Mouse (Mus musculus) midbrain, embryonic 11.5 days (tissue): ENCODE measurements around the gene Med26. TPM values are rescaled to one million over a fixed set of nuclear protein-coding genes. Genes with fewer than 3 reads are reported as not detected.

Experiments
- ATAC-seq: fragments of 200-750 bp; cut with Nextera tagmentation; 2 replicates; pipeline ENCODE4 v1.8.0; 2017; ENCODE audit warnings: moderate TSS enrichment, moderate library complexity; ENCODE audit not compliant: low FRiP score
- DNase-seq: peaks from one replicate; pipeline ENCODE4 v3.0.0; 2015; ENCODE audit warnings: low spot score; ENCODE audit errors: missing footprints
- H3K27ac ChIP-seq: fragments of 300-500 bp; sonication (generic); 2 replicates; pipeline ENCODE4 v1.5.1; 2014; ENCODE audit warnings: low read depth, low read length
- H3K27me3 ChIP-seq: fragments of 300-500 bp; sonication (generic); 2 replicates; pipeline ENCODE4 v1.6.1; 2014; ENCODE audit warnings: mild to moderate bottlenecking, low read length, moderate library complexity, mixed read lengths; ENCODE audit not compliant: control insufficient read depth, insufficient read depth
- H3K36me3 ChIP-seq: fragments of 300-500 bp; sonication (generic); 2 replicates; pipeline ENCODE4 v1.6.1; 2014; ENCODE audit warnings: mild to moderate bottlenecking, low read length, moderate library complexity, mixed read lengths; ENCODE audit not compliant: control insufficient read depth, insufficient read depth
- H3K4me1 ChIP-seq: fragments of 300-500 bp; sonication (generic); 2 replicates; pipeline ENCODE4 v1.6.1; 2014; ENCODE audit warnings: low read length; ENCODE audit not compliant: control insufficient read depth, insufficient read depth
- H3K4me2 ChIP-seq: fragments of 300-500 bp; sonication (generic); 2 replicates; pipeline ENCODE4 v1.6.1; 2014; ENCODE audit warnings: mild to moderate bottlenecking, moderate library complexity
- H3K4me3 ChIP-seq: fragments of 300-500 bp; sonication (generic); 2 replicates; pipeline ENCODE4 v1.5.1; 2014; ENCODE audit warnings: low read depth, low read length
- H3K9ac ChIP-seq: fragments of 300-500 bp; sonication (generic); 2 replicates; pipeline ENCODE4 v1.6.1; 2014; ENCODE audit warnings: low read length
- H3K9me3 ChIP-seq: fragments of 300-500 bp; sonication (generic); 2 replicates; pipeline ENCODE4 v1.6.1; 2016; ENCODE audit warnings: low read length; ENCODE audit not compliant: control insufficient read depth
- WGBS: fragments of 180-500 bp; shearing (Covaris S2); extraction: QIAGEN DNeasy Blood & Tissue Kit; methylation state at CpG from one replicate; pipeline ENCODE4 v1.1.7; 2014; 5-methylcytosine and 5-hydroxymethylcytosine counted together
- polyA plus RNA-seq: library from polyadenylated mRNA; unstranded; fragments of >200 nt; fragmentation: Nextera tagmentation; extraction: Ambion mirVana; gene quantifications from 2 replicates; pipeline ENCODE4 v1.2.1, GENCODE M21; 2014

The Med26 gene
- polyA plus RNA-seq, 1 experiment from 2014 or later = 13.6 TPM

DNA sequence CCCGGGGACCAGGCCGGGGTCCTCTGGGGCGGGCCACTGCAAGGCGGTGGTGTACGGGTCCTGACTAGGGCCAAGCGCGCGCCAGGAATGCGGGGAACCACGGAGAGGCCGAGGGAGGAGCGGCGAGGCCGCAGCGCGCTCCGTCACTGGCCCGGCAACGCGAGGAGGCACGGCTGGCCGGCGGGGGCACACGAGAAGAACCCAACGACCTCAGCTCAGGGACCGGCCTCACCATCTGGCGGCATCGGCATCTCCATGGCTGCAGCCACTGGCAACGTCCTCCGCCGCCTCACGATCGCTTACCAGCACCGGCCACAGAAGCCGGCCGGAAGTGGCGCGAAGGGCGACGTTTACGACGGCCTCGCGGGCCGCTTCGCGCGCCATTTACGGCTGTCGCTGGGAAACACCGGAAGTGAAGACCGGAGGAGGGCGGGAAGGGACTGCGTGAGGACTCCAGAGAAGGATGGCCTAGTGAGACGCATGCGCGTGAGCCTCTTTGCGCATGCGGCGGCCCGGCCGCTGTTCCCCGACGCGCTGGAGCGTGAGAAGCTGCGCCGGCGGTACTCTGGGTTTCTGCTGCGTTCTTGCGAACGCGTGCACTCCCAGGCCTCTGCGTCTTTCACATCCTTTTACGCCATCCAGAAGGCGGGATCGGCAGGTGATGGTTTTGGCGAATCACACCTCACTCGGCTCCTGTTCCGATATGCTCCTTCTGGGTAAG is 73.1 kb downstream of the Med26 start, which contains the start of gene Cherp:
Cherp (minus strand) TSS at position 401 of the 721 bp plus-strand sequence.
- peak within 1 kb of the TSS; percentile 74 for H3K27ac ChIP-seq
- H3K36me3 ChIP-seq = peaks cover 17% of the 10 kb centered on the region
- no peaks in the 10 kb centered on the region for H3K9me3 ChIP-seq
- peak within 1 kb of the TSS; percentile 90 for H3K4me3 ChIP-seq
- ATAC-seq (peak; percentile 96), DNase-seq (peak; percentile 99)
- H3K4me2 ChIP-seq = peak within 1 kb of the TSS; percentile 98
- H3K9ac ChIP-seq = peak within 1 kb of the TSS; percentile 85
- WGBS = under 1% methylated on average over 79 of the region's 80 CpGs
- H3K4me1 ChIP-seq = peaks cover 9% of the 10 kb centered on the region
- no peaks in the 10 kb centered on the region for H3K27me3 ChIP-seq

DNA sequence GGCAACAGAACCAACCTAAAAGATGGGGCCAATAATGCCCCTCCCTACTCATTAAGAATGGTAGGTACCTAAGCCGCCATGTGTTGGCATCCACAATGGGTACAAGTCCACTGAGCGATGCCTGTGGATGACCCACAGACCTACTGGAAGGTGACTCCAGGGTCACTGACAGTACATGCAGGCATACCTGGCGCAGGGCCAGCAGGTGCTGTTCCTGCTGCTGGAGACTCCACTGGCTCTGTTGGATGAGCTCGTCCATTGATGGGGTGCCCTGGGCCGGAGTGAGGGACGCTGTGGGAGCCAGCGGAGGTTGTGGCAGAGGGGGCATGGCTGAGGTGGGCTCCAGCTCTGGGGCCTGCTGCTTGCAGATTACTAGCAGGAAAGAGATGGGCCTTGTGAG is 77.4 kb downstream of the Med26 start:
- DNase-seq (no peak), ATAC-seq (no peak)
- 94% methylated on average over 7 of the region's 7 CpGs for WGBS
- no peak overlapping the region for H3K9ac ChIP-seq
- H3K4me3 ChIP-seq = no peak overlapping the region
- H3K4me2 ChIP-seq = no peak overlapping the region
- H3K27me3 ChIP-seq = no peaks in the 10 kb centered on the region
- H3K36me3 ChIP-seq = peaks cover 50% of the 10 kb centered on the region
- no peak overlapping the region for H3K27ac ChIP-seq
- H3K9me3 ChIP-seq = no peaks in the 10 kb centered on the region
- peaks cover 3% of the 10 kb centered on the region for H3K4me1 ChIP-seq

DNA sequence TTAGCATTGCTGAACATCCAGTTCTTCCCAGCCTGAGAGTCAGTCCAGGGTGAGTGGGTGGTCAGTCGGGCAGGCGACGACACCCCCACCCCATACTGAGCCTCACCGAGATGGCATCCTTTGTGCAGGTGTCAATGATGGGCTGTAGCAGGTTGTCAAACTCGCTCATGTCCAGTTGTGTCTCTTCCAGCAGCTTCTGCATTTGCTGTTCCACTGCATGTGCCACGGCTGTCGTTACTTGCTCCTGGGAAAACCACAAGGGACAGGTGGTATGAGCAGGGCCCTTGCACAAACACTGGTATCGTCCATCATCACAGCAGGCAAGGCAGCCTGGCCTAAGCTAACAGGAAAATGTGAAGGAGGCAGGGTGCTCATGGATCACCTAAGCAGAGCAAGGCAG is 78.1 kb downstream of the Med26 start:
- Histone ChIP-seq H3K27ac (no peak overlapping the region), H3K36me3 (peaks cover 57% of the 10 kb centered on the region), H3K9ac (no peak overlapping the region), H3K4me2 (no peak overlapping the region), H3K4me1 (peaks cover 3% of the 10 kb centered on the region), H3K4me3 (no peak overlapping the region), H3K27me3 (no peaks in the 10 kb centered on the region), H3K9me3 (no peaks in the 10 kb centered on the region)
- DNase-seq (no peak), ATAC-seq (no peak)
- WGBS = 95% methylated on average over 8 of the region's 8 CpGs

- Histone ChIP-seq H3K9ac (no peak overlapping the region), H3K4me3 (no peak overlapping the region), H3K9me3 (no peaks in the 10 kb centered on the region), H3K4me1 (peaks cover 2% of the 10 kb centered on the region), H3K27ac (no peak overlapping the region), H3K4me2 (no peak overlapping the region), H3K27me3 (no peaks in the 10 kb centered on the region), H3K36me3 (peaks cover 63% of the 10 kb centered on the region)
- no peak for DNase-seq
- no peak for ATAC-seq
- 88% methylated on average over 2 of the region's 2 CpGs for WGBS
These were observed 78.8 kb downstream of the Med26 start for GRCm38 (mm10) chr8:72469243-72469642.

DNA sequence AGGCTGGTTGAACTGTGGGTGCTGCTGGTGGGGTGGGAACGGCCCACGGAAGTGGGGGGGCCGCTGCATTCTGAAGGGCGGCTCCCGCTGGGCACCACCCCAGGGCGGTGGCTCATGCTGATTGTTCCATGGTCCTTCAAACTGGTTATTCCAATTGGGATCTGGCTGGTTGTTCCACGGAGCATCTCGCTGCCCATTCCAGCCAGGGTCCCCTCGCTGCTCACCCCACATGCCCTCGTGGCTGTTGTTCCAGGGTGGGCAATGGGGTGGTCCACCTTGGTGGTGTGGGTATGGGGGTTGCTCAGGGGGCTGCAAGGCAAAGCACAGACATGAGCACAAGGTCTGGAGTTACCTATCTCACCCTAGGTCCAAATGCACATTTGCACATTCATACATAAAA is 83.9 kb downstream of the Med26 start:
- no peaks in the 10 kb centered on the region for H3K27me3 ChIP-seq
- H3K9me3 ChIP-seq = no peaks in the 10 kb centered on the region
- no peak overlapping the region for H3K4me2 ChIP-seq
- WGBS = over 99% methylated on average over 10 of the region's 10 CpGs
- no peaks in the 10 kb centered on the region for H3K4me1 ChIP-seq
- peak; percentile 51 for DNase-seq
- no peak overlapping the region for H3K9ac ChIP-seq
- no peak overlapping the region for H3K4me3 ChIP-seq
- ATAC-seq = no peak
- H3K36me3 ChIP-seq = peaks cover 82% of the 10 kb centered on the region
- H3K27ac ChIP-seq = no peak overlapping the region

DNA sequence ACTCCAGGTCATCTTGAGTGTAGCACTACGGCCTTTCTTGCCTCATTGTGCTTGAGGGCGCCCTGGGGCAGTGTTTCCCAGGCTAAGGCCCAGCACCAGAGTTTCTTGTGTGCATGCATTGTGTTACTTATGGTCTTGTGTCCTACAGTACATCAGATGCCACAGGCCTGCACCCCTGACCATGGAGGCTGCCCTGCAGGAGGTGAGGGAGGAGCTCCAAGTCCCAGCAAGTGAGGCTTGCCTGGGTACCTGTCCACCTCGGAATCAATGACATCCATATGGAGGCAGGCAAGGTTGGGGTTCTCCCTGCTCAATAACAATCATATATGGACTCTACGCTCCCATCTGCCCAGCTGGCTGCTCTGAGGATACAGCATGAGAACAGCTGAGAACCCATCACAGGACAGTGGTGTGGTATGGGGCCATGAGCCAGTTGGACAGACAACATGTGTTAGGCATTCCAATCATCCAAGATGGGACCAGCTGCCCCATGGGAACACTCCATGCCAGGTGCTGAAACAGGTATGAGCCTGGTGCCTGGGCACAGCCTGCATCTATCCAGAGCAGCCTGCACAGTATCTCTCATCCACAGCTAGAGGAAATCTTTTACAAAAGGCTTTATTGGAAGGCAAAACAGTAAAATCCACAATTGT is 88.1 kb downstream of the Med26 start:
- Histone ChIP-seq H3K4me3 (no peak overlapping the region), H3K9me3 (no peaks in the 10 kb centered on the region), H3K9ac (no peak overlapping the region), H3K4me2 (no peak overlapping the region), H3K27me3 (no peaks in the 10 kb centered on the region), H3K36me3 (peaks cover 48% of the 10 kb centered on the region), H3K27ac (no peak overlapping the region), H3K4me1 (no peaks in the 10 kb centered on the region)
- ATAC-seq (no peak), DNase-seq (no peak)
- WGBS = 96% methylated on average over 4 of the region's 4 CpGs

DNA sequence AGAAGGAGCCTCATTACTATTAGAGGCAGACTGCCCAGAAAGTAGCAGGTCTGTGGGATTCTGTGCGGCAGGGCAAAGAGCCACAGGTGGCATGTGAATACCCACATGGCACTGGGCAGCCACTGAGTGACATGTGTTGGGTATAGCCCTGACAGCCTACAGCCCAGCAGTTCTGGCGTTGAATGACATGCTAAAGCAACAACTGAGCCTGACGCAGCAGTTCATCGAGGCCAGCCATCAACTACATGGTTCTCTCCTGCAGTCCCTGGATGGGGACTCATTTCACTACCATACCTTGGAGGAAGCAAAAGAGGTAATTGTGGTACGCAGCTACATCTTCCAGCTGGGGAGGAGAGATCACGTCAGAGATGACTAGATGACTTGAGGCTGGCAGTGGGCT is 89.6 kb downstream of the Med26 start:
- H3K9ac ChIP-seq = no peak overlapping the region
- H3K4me1 ChIP-seq = no peaks in the 10 kb centered on the region
- no peak overlapping the region for H3K27ac ChIP-seq
- no peak overlapping the region for H3K4me2 ChIP-seq
- peaks cover 37% of the 10 kb centered on the region for H3K36me3 ChIP-seq
- 93% methylated on average over 6 of the region's 6 CpGs for WGBS
- peaks cover 2% of the 10 kb centered on the region for H3K9me3 ChIP-seq
- DNase-seq (no peak), ATAC-seq (no peak)
- no peaks in the 10 kb centered on the region for H3K27me3 ChIP-seq
- H3K4me3 ChIP-seq = no peak overlapping the region

DNA sequence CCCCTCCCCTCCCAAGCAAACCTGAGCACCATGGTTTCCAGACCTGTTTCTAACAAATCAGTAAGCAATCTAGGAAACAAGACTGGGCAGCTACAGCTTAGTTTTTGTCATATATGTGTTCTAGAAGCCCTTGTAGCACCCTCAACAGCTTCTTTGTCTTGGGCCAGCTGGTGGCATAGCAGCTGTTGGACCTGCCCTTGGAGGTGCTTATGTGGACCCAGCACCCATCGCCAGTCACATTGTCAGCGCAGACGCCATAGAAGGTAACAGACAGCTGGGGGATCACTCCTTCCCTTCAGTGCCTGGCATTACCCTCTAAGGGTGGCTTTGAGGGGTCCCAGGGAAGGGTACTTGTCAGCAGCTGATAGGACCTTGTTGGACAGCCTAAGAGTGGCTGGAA is 90.3 kb downstream of the Med26 start:
- no peak overlapping the region for H3K9ac ChIP-seq
- ATAC-seq (no peak), DNase-seq (peak; percentile 10)
- WGBS = 91% methylated on average over 3 of the region's 3 CpGs
- peaks cover 31% of the 10 kb centered on the region for H3K36me3 ChIP-seq
- H3K27ac ChIP-seq = no peak overlapping the region
- no peak overlapping the region for H3K4me2 ChIP-seq
- H3K9me3 ChIP-seq = peaks cover 4% of the 10 kb centered on the region
- no peaks in the 10 kb centered on the region for H3K27me3 ChIP-seq
- no peaks in the 10 kb centered on the region for H3K4me1 ChIP-seq
- H3K4me3 ChIP-seq = no peak overlapping the region

DNA sequence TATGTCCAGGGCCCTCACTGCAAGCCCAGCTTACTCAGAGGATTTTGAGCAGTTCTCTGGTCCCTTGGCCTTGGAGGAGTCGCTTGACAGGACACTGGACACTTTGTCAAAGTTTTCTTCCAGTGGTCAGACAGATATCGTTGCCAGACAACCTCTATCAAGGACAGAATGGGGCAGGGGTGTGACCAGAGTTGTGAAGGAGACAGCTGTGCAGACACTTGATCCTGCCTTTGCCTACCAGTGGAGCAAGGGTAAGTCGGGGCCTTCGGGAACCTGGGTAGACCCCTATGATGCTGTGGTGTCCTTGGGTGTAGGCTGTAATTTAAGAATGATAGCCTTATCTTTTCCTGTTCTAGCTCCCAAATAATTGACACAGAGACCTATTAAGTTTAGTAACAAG is 92.8 kb downstream of the Med26 start:
- DNase-seq (no peak), ATAC-seq (no peak)
- Histone ChIP-seq H3K4me2 (no peak overlapping the region), H3K4me3 (no peak overlapping the region), H3K9ac (no peak overlapping the region), H3K9me3 (peaks cover 4% of the 10 kb centered on the region), H3K27ac (no peak overlapping the region), H3K36me3 (peaks cover 11% of the 10 kb centered on the region), H3K4me1 (no peaks in the 10 kb centered on the region), H3K27me3 (no peaks in the 10 kb centered on the region)
- WGBS = 90% methylated on average over 4 of the region's 4 CpGs
